Mouse (Mus musculus) bone marrow, adult 2 months (tissue): ENCODE results near the gene Mecom.

Source experiments
- CTCF ChIP-seq: fragments of 200-500 bp; IDR thresholded peaks from 2 replicates; pipeline ENCODE4 v1.5.1; 2011; ENCODE audit warnings: low read length, control low read depth; ENCODE audit not compliant: control insufficient read depth, insufficient read depth
- POLR2A ChIP-seq: fragments of 200-500 bp; IDR thresholded peaks from 2 replicates; pipeline ENCODE4 v1.6.1; 2011; ENCODE audit warnings: low read depth, mild to moderate bottlenecking, control low read depth, low read length, borderline replicate concordance; ENCODE audit not compliant: control insufficient read depth

- no peak for TF ChIP-seq CTCF
- no peak for TF ChIP-seq POLR2A
Measured at GRCm38 (mm10) chr3:30344151-30344550, 203.7 kb downstream of the Mecom start.
